Mouse (Mus musculus): Measurements from ENCODE around the gene Odf4. TPM values are rescaled to one million over a fixed set of nuclear protein-coding genes. Genes with fewer than 3 reads are reported as not detected.

Gene Odf4
- polyA plus RNA-seq, 2 experiments = not detected

- Histone ChIP-seq H3K4me2 (replicated peaks; ENCODE audit: low read depth, low read length, severe bottlenecking) (no peak overlapping the region), H3K27me3 (ENCODE audit: control insufficient read depth, insufficient read depth, low read length) (no peaks in the 10 kb centered on the region)
- ATAC-seq (ENCODE audit: low FRiP score, low read depth) = no peak
Observed at GRCm38 (mm10) chr11:68896247-68896646, 30.6 kb downstream of the Odf4 start.

GRCm38 (mm10) chr11:68893911-68894464, 32.9 kb downstream of the Odf4 start:
- Histone ChIP-seq H3K4me1 (ENCODE audit: control insufficient read depth, insufficient read depth, low read length) (no peaks in the 10 kb centered on the region), H3K27ac (replicated peaks; ENCODE audit: low read depth, low read length) (no peak overlapping the region), H3K9me3 (ENCODE audit: control insufficient read depth, low read length) (no peaks in the 10 kb centered on the region), H3K36me3 (ENCODE audit: control insufficient read depth, insufficient read depth, low read length) (no peaks in the 10 kb centered on the region), H3K9ac (ENCODE audit: low read depth, low read length, severe bottlenecking) (no peak overlapping the region), H3K27me3 (ENCODE audit: control insufficient read depth, insufficient read depth, low read length) (no peaks in the 10 kb centered on the region), H3K4me2 (replicated peaks; ENCODE audit: low read depth, low read length, severe bottlenecking) (no peak overlapping the region), H3K4me3 (replicated peaks; ENCODE audit: low read length) (no peak overlapping the region)
- DNase-seq (ENCODE audit: low spot score) (no peak), ATAC-seq (ENCODE audit: low FRiP score, low read depth) (no peak)
- TF ChIP-seq POLR2A (IDR thresholded peaks at IDR 0.05; ENCODE audit: borderline replicate concordance, extremely low read depth, insufficient read depth, insufficient read length) = no peak
- 54% methylated on average over 12 of the region's 12 CpGs for WGBS

More at GRCm38 (mm10) chr11:68896247-68896646, 30.6 kb downstream of the Odf4 start:
- no peaks in the 10 kb centered on the region for H3K4me1 ChIP-seq (ENCODE audit: control insufficient read depth, insufficient read depth, low read length)
- H3K9me3 ChIP-seq (ENCODE audit: control insufficient read depth, low read length) = no peaks in the 10 kb centered on the region
- 92% methylated on average over 5 of the region's 5 CpGs for WGBS
- no peak overlapping the region for H3K9ac ChIP-seq (ENCODE audit: low read depth, low read length, severe bottlenecking)
- H3K4me3 ChIP-seq (replicated peaks; ENCODE audit: low read length) = no peak overlapping the region
- H3K36me3 ChIP-seq (ENCODE audit: control insufficient read depth, insufficient read depth, low read length) = no peaks in the 10 kb centered on the region
- DNase-seq (ENCODE audit: low spot score) = no peak
- no peak overlapping the region for H3K27ac ChIP-seq (replicated peaks; ENCODE audit: low read depth, low read length)
- TF ChIP-seq POLR2A (IDR thresholded peaks at IDR 0.05; ENCODE audit: borderline replicate concordance, extremely low read depth, insufficient read depth, insufficient read length) = no peak

- Histone ChIP-seq H3K27me3 (ENCODE audit: control insufficient read depth, insufficient read depth, low read length) (no peaks in the 10 kb centered on the region), H3K36me3 (ENCODE audit: control insufficient read depth, insufficient read depth, low read length) (no peaks in the 10 kb centered on the region), H3K4me2 (replicated peaks; ENCODE audit: low read depth, low read length, severe bottlenecking) (no peak overlapping the region), H3K9me3 (ENCODE audit: control insufficient read depth, low read length) (no peaks in the 10 kb centered on the region), H3K4me1 (ENCODE audit: control insufficient read depth, insufficient read depth, low read length) (no peaks in the 10 kb centered on the region), H3K9ac (ENCODE audit: low read depth, low read length, severe bottlenecking) (no peak overlapping the region), H3K27ac (replicated peaks; ENCODE audit: low read depth, low read length) (no peak overlapping the region), H3K4me3 (replicated peaks; ENCODE audit: low read length) (no peak overlapping the region)
- WGBS = 68% methylated on average over 14 of the region's 15 CpGs
- DNase-seq (ENCODE audit: low spot score) = no peak
- ATAC-seq (ENCODE audit: low FRiP score, low read depth) = no peak
- TF ChIP-seq POLR2A (IDR thresholded peaks at IDR 0.05; ENCODE audit: borderline replicate concordance, extremely low read depth, insufficient read depth, insufficient read length) = no peak
Observed at GRCm38 (mm10) chr11:68892233-68892832, 34.5 kb downstream of the Odf4 start.

GRCm38 (mm10) chr11:68891823-68892222, 35.1 kb downstream of the Odf4 start:
- no peak for TF ChIP-seq POLR2A (IDR thresholded peaks at IDR 0.05; ENCODE audit: borderline replicate concordance, extremely low read depth, insufficient read depth, insufficient read length)
- no peak for ATAC-seq (ENCODE audit: low FRiP score, low read depth)
- WGBS = 82% methylated on average over 5 of the region's 5 CpGs
- H3K4me3 ChIP-seq (replicated peaks; ENCODE audit: low read length) = no peak overlapping the region
- no peaks in the 10 kb centered on the region for H3K4me1 ChIP-seq (ENCODE audit: control insufficient read depth, insufficient read depth, low read length)
- no peaks in the 10 kb centered on the region for H3K36me3 ChIP-seq (ENCODE audit: control insufficient read depth, insufficient read depth, low read length)
- no peaks in the 10 kb centered on the region for H3K9me3 ChIP-seq (ENCODE audit: control insufficient read depth, low read length)
- H3K4me2 ChIP-seq (replicated peaks; ENCODE audit: low read depth, low read length, severe bottlenecking) = no peak overlapping the region
- H3K27ac ChIP-seq (replicated peaks; ENCODE audit: low read depth, low read length) = no peak overlapping the region
- H3K9ac ChIP-seq (ENCODE audit: low read depth, low read length, severe bottlenecking) = no peak overlapping the region
- H3K27me3 ChIP-seq (ENCODE audit: control insufficient read depth, insufficient read depth, low read length) = no peaks in the 10 kb centered on the region
- no peak for DNase-seq (ENCODE audit: low spot score)

GRCm38 (mm10) chr11:68890625-68891024, 36.3 kb downstream of the Odf4 start:
- Histone ChIP-seq H3K9me3 (ENCODE audit: control insufficient read depth, low read length) (no peaks in the 10 kb centered on the region), H3K9ac (ENCODE audit: low read depth, low read length, severe bottlenecking) (no peak overlapping the region), H3K27ac (replicated peaks; ENCODE audit: low read depth, low read length) (no peak overlapping the region), H3K27me3 (ENCODE audit: control insufficient read depth, insufficient read depth, low read length) (no peaks in the 10 kb centered on the region), H3K4me2 (replicated peaks; ENCODE audit: low read depth, low read length, severe bottlenecking) (no peak overlapping the region), H3K36me3 (ENCODE audit: control insufficient read depth, insufficient read depth, low read length) (no peaks in the 10 kb centered on the region), H3K4me3 (replicated peaks; ENCODE audit: low read length) (no peak overlapping the region), H3K4me1 (ENCODE audit: control insufficient read depth, insufficient read depth, low read length) (no peaks in the 10 kb centered on the region)
- ATAC-seq (ENCODE audit: low FRiP score, low read depth) (no peak), DNase-seq (ENCODE audit: low spot score) (no peak)
- TF ChIP-seq POLR2A (IDR thresholded peaks at IDR 0.05; ENCODE audit: borderline replicate concordance, extremely low read depth, insufficient read depth, insufficient read length) = no peak
- 56% methylated on average over 2 of the region's 2 CpGs for whole genome bisulfite sequencing

All from limb, embryonic 14.5 days (tissue).